Mouse (Mus musculus) embryo, embryonic 10 days (tissue): ENCODE results near the gene Srrt.
A peak's percentile ranks its signal among the peaks of the same experiment; 100 is the strongest.

Experiments
- DNase-seq: peaks from one replicate; pipeline ENCODE4 v3.0.0-alpha.2; 2015; ENCODE audit warnings: low spot score

Srrt gene

DNA sequence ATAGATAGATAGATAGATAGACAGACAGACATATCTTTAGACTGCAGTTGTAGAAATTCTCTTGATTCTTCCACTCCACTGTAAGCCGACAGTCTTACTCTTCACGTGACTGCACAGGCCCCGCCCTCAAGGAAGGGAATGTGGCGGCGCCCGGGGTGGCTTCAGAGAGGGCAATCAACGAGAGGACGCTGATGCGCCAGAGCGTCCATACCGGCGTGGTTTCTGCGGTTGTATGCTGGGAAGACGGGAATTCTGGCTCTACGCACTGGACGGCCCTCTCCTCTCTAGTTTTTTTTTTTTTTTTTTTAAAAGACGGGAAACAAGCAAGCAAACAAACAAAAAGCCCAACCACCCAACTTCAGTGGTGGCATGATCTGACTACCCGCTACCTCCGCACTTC is 30.8 kb upstream of the Srrt start:
- peak; percentile 95 for DNase-seq

DNA sequence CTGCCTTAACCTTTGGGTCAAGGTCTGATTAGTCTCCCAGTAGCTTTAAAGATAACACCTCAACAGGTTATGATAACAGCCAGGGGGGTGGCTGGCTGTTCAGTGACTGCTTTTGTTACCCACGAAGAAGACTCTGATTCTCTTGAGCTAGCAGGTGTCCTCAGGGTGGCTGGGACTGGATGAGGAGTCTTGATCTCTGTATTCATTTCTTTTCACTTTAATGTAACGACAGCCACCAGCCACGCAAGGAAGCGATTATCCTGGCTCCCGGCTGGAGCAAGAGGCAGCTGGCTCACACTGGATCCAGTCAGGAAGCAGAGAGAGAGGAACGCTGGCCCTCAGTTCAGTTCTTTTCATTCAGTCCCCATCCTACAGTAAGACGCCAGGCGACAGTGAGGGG is 29.7 kb upstream of the Srrt start:
- DNase-seq, result no peak

DNA sequence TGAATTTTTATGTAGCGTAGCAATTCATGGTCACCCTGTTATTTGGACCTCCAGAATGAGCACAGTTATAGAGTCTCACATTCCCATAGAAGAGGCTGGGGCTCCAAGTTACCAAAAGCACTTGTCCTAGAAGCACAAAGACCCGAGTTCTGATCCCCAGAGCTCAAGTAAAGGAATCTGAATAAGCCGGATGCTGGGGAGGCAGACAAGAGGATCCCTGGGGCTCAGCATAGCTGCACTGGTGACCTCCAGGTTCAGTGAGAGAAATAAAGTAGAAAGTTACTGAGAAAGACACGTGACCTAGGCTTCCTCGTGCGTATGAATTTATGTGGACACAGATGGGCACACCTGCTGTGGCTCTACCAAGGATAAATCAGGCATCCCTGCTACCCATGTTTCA is 27.6 kb upstream of the Srrt start:
- DNase-seq, result no peak

DNA sequence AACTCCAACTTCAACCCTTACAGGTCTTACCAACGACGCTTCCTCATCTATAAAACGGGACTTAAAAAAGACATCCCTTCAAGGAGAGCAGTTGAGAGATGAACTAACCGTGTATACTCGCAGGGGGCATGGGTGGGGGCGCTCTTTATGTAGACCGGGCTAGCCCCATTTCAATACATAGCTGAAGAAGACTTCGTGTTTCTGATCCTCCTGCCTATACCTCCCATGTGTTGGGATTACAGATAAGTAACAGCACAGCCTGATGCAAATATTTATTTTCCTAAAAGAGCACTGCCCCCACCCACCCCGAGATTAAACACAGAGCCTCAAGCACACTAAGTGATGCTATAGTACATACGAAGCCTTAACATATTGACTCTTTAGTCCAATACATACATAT is 26.8 kb upstream of the Srrt start:
- DNase-seq, result no peak

DNA sequence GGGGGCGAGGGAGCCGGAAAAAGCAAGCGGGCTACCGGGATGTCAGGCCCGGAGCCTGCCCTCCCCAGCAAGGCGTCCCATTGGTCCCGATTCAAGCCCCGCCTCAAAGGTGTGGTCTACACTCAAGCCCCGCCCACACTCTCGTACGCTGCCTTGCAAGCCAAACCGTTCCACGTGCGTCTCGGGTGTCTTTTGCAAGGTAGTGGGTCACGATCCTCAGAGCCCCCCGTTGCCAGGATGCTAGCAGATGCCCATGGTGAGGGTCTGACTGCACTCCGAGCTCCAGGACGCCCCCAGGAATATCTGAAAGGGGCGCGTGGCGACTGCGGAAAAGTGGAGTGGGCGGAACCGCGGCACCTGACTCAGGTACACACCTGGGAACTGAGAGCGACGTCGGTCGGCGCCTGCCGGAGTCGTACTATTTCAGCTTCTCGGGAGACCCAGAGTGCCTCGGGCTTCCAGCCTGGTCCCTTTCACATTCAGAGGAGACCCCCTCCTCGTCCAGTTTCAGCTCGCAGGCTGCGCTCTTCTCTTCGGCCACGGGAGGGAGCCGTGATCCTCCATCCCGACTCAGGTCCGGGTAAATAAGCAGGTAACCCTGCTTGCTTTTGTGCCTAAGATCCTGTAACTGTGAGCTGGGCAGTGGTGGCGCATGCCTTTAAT is 26.2 kb upstream of the Srrt start, which contains the start of gene Slc12a9:
Gene Slc12a9, minus strand, starts transcription at position 86 of the 663 bp plus-strand sequence.
- peak; percentile 99 for DNase-seq

DNA sequence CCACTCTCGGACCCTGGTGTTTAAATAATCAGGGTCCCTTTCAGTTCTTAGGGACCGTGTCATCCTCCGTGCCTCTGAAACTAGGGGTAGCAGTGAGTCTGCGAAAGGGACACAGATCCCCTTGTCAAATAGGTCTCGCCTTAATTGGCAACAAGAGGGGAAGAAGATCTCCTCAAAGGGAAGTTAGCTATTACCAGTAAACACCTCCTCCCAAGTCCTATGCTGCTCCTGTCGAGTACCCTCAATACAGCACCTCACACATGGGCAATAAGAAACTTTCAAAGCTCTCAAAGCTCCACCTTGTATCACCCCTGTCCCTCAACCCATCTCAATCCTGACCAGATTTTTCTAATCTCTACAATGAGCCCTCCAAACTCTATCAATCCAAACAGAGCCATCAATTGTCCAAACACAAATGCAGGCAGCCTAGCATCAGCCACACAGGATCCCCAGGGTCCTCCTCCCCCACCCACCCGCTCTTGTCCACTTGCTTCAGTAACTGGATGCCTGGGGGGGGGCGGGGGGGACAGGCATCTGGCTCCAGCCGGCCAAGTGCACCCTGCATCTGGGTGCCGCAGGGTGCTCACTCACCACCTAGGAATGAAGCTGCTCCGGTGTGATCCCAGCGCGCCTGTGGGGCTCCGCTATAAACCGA is 25.5 kb upstream of the Srrt start:
- DNase-seq, result no peak

DNA sequence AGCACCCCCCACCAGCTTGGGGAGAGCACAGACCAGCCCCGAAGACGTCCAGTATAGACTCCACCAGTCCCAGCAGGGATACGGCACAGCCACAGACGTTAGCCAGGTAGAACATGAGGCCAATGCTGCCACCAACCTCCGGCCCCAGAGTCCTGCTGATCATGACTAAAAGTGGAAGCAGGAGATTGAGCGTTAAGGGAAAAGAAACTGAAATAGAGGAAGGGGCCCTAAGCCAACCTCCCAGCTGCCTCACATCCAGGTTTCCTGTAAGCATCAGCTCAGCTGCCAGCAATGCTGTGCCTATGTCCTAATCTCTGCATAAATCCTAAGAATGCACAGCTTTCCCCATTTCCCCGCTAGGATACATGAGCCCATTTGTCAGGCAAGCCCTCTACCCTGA is 23.4 kb upstream of the Srrt start:
- DNase-seq, result no peak

DNA sequence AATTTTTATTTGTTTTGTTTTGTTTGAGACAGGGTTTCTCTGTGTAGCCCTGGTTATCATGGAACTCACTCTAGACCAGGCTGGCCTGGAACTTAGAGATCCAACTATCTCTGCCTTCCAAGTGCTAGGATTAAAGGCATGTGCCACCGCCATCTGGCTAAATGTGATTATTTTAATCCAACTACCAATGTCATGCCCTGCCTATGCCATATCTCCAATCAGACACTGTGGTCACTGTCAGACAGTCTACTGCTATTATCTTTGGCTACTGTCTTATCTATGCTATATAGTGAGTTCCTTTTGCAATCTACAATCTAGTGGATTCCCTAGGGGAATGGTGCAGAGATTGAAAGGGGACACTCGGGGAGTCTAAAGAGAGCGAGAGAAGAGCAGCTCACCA is 13.5 kb upstream of the Srrt start:
- no peak for DNase-seq

DNA sequence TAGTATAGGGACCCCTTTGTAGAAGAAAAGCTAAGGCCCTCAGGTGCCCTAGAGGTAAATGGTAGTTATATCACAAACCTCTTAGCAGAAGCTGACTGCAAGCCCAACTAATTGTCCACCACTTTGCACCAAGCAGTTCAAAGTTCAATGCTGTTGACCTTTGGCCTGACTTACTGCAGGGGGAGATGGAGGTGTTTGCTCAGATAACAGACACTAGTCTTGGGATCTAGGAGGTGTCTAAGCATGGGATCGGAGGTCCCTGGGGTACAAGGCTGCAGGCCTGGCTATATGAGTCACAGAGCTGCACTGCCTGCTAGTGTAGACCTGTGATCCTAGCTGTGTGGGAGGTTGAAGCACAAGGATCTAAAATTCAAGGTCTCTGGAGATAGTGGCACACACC is 11.1 kb upstream of the Srrt start:
- DNase-seq, result no peak

DNA sequence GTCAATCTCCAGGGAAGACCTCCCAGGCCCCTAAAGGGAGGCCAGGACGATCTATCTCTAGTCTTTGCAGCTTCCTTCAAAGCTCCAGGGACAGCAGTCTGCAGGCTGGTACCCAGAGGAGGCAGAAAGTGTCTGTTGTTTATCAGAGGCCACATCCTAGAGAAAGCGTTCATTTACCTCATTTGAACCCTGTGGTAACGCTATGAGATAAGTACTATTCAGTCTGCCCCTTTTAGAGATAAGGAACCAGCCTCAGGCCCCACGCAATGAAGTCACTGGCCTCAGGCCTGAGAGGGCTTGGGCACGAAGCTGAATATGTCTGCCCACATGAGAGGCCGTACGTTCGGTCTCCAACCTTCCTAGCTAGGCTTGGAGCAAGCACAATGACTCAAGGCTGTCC is 9.9 kb upstream of the Srrt start:
- no peak for DNase-seq

DNA sequence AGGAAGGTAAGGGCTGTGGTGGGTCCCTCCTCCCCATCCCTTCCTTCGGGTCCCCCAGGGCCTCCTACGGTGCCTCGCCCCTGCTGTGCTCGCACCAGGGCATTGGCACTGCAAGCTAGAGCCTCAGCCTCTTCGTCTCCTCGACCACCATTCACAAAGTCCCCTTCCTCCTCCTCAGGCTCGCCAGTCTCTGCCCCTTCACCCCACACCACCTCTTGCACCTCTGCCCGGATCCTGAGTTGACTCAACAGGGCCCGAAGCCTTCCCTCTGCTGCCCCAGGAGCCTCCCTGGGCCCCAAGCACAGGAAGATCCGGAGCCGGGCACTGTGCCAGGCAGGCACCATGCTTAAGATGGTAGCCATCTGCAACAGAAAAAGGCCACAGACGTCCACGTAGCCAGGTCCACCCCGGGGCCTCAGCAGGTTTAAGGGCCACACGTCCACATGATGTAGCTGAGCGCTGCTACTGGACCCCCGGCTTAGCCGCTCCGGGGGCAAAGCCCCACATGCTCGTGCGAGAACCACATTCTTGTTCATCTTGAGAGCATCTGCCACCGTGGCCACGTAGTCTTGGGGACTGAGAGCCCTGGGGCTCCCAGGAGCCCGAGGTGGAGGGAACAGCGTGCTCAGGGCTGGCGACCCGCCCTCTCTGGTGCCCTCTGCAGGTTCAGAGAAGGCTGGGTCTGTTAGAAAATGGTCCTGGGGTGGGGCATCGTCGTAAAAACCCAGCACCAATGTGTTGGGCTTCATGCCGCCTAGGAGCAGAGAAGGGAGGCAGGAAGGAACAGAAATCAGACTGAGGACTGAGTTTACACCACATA is 7.8 kb upstream of the Srrt start:
- peak; percentile 70 for DNase-seq

DNA sequence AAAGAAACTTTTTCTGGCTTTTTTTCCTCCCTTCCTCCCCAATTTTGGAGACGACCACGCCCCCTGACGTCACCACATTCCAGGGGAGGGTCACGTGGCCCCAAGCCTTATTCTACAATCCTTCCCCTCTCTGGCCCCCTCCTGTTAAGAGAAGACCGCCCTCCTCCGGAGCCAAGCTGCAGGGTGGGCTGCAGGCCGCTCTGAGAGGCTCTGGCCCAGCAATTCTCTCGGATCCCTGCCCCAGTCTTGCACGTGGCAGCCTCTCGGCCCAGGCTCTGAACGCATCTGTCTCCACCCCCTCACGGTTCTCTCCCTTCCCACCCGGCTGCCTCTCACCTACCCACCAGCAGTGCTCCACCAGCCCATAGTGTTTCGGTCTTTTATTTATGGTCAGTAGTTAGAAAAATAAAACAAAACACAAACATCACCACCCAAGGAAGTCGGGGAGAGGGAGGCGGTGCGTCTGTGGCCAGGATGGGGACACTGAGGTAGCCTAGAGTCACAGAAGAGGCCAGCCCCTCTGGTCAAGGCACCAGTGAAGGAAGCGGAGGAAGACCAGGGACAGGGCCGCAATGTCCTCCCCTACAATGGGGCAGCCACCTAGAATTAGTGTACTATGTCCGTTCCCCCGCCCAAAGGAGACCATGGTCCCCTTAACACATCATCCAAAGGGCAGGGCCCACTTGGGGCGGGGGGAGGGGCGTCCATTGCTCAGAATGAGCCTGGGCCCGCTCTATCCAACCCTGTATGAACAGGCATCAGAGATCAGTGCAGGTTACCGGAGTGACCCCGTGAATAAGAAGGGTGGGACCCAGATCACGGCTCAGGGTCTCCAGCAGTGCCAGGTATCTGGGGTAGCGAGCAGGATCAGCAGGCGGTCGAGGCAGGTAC is 7.0 kb upstream of the Srrt start, which contains the start of gene Trip6:
Gene Trip6, minus strand, starts transcription at position 212 of the 891 bp plus-strand sequence.
- peak; percentile 97 for DNase-seq

DNA sequence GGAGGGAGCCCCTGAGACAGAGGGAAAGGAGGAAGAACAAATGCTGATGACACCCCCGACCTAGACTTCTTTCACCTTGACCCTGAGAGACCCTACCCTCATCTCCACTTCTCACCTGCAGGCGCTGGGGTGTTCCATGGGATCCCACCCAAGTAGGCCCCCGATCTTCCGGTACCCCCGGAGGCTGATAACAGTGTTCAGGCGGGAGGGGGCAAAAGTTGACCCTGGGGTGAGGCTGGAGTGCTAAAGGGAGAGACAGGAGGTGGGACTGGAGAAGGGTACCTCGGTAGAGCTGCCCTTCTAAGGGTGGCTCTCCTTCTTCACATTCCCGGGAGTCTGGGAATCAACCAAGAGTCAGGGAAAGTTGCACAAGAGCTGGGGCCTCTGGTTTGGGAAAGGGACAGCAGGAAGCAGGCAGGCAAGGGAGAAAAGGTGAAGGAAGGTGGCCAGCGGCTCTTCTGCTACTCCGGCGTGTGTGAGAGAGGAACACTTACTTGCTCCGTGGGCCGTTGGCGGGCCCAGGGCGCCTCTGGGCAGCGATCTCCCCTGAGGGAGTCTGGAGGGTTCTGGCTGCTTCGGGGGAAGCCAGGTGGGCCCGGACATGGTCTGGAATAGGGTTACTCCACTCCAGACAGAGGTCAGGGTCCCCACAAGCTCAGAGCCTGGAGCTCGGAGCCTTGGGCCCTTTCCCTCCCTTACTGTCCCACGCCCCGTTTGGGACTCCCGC is 6.2 kb upstream of the Srrt start:
- DNase-seq, result no peak

DNA sequence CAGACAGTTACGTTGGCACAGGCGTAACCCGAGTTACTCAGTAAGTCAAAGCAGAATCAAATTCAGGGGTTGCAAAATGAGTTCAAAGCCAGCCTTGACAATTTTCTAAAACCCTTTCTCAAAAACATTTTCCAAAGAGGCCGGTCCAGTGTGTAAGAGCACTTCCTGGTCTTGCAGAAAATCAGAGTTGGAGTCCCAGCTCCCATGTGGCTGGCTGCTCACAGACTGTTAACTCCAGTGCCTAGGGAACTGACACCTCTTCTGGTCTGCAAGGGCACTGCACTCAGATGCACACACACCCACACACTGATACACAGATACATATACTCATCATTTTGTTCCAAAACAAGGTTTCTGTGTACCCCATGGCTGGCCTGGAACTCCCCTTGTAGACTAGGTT is 882 bp upstream of the Srrt start:
- no peak for DNase-seq

DNA sequence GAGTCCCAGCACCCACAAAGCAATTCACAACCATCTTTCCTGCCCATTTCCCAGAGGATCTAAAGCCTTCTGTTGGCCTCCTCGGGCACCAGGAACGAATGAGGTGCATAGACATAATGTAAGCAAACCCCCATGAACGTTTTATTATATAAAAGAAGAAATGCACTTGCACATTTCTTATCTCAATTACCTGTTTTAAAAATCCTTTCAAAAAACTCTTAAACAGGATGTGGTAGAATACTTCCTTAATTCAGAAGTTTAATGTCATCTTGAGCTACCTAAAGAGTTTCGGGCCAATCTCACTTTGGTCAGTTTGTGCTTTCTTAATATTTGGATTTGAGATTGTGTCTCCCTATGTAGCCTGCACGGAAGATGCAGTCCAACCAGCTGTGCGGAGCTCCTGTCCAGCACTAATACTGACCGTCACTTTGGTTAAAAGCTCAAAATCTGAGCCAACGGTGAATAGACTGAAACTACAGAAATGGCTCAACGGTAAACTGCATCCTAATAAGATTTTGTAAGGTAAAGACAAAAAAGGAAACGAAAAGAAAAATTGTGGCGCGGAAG is 952 bp downstream of the Srrt start:
- DNase-seq, result no peak

DNA sequence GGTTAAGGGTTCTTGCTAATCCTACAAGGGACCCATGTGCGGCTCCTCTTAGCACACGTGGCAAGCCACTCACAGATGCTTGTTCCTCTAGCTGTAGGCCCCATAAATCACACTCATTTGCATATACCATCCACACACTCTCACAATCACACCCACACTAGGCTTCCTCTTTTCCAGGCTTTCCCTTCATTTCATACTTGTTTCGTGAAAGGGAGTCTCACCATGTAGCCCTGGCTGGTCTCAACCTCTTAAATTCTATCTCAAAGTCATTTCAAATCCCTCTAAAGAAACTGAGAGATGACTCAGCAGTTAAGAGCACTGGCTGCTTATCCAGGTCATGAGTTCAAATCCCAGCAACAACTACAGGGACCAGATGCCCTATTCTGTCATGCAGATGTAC is 1.7 kb downstream of the Srrt start:
- DNase-seq, result no peak

DNA sequence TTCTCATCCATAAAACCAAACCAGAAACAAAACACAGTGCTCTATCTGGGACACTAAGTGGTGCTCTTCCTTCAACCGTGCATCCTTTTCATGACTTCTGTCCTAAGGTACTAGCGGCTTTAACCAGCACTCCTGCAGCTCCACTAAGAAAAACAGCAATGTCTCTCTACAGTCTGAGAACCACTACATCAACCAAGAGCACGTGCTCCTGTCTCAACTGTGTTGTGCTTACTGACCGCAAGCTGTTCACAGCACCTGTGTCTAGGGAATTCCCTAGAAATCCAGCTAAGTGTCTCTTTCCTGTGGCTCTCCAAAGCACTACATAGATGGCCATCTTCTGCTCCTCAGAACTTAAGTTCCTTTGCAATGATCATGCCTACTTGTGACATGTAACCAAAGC is 2.7 kb downstream of the Srrt start:
- DNase-seq, result no peak

DNA sequence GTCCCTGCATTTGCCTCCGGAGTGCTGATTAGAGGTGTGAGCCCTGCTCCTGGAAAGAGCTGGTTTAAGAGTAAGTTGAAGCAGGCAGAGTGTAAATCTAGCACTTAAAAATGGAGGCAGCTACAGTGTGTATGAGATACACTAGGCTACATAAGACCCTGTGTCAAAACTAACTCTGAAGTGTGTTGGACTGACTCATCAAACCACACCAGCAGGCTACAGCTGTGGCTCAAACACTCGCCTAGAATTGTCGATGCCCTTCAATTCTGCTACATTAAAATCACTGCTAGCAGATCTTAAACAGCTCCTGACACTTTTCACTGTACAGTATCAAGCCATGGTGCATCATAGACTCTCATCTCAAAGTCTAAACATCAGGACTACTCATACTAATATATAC is 3.3 kb downstream of the Srrt start:
- no peak for DNase-seq

DNA sequence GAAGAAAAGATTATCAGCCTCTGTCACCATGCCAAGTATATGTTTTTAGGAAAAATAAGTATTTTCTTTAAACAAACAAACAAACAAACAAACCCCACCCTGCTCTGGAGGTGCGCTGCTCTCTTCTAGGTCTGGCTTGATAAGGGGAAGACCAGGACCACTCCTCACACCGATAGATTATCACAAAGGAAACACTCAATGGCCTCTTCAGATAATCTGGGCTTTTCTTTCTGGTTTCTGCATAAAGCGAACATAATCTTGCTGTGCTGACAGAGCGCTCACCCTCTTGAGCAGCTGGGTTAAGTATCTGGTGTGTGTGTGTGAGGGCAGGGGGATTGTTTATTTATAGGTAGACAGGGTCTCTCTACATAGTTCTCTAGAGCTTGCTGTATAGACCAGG is 3.9 kb downstream of the Srrt start:
- DNase-seq, result no peak

DNA sequence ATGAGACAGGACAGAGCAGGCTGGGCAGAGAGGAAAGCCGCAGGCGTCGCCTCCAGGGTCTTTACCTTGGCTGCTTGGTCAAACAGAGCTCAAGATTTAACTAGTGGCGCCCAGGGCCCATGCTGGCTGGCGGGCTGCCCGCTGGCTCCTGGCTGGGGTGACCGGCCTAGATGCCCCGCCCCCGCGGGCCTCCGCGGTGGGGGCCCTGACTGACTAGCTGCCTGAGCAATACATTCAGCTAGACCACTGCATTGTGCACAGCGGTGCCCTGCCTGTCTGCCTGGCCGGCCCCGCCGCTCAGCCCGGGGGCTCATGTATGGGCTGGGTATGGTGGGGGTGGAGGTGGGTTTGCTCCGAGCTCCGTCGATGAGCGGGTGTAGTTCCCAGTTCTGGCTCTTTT is 6.2 kb downstream of the Srrt start:
- DNase-seq, result no peak

DNA sequence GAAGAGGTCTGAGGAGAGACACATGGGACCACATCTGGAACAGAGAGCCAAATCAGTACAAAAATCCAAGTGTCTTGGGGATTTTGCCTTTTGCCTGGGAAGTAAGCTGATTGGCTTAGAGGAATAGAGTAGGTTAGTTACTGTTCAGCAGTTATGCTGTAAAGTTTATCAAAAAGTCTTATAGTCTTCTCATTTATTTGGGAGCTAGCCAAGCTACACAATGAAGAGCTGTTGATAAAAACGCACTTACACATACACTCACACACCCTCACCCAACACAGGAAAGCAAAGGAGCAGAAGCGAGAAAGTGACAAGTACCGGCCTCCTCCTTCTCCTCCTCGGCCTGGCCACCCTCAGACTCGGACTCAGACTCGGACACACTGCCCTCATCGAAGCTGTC is 8.2 kb downstream of the Srrt start:
- DNase-seq, result no peak
